Mouse (Mus musculus): ENCODE data around the gene Kif2a. TPM values are rescaled to one million over a fixed set of nuclear protein-coding genes. Genes with fewer than 3 reads are reported as not detected.

Kif2a gene
- total and polyA plus RNA-seq, 3 experiments = 16.3 to 85.5 (median 21.1) TPM

DNA sequence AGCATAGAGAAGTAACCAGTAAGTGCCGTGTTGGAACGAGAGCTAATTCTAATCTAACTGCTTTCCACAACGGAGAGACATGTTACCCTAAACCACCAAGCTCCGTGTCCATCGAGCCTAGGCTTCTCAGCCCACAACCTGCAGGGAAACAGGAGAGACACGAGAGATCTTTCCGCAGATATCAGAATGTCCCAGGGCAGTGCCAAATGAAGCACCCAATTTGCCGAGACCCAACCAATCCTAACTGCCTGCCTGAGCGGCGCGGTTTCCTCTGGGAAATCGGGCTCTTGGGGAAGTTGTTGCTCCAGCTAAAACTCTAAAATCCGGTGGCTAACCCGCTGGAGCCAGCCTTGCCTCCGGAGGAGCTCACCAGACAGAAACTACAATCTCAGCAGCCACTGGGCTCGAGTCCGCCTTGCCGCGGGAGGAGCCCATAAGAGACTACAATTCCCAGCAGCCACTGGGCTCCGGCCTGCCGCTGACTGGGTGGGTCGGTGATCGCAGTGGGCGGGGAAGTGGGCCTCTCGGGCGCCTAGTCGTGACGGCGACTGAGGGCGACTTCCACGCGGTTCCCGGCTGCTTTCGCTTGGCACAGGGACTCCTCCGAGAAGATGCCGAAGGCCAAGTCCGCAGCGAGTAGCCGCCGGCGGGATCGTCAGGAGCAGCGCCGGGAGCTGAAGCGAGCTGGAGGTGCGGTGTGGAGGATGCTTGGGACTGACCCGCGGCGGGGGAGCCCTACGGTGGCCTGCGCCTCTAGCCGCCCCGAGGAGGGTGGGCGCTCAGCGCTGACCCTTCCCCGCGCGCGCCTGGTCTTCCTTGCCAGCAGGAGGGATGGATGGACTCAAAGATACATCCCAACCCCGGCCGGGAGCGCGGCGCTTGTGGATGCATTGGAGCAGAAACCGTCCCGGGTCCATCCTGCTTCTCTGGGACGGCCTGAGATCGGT lies 75.1 kb downstream of the Kif2a start, which contains the start of gene Dimt1 (continued):
- TF ChIP-seq MAFK (IDR thresholded peaks at IDR 0.05; ENCODE audit: insufficient replicate concordance, low read length) = no peak
- no peak for TF ChIP-seq ZNF384 (IDR thresholded peaks at IDR 0.05; ENCODE audit: low read depth, low read length)
- peak; percentile 64; the same call in 1 of the 2 replicates for TF ChIP-seq POLR2AphosphoS2 (IDR thresholded peaks at IDR 0.05; ENCODE audit: low read depth, low read length)
- TF ChIP-seq SMC3 (IDR thresholded peaks at IDR 0.05; ENCODE audit: low read depth, low read length) = no peak
- TF ChIP-seq KAT2A (IDR thresholded peaks at IDR 0.05; ENCODE audit: insufficient replicate concordance, low read length) = peak; percentile 97
- peak; percentile 98 for TF ChIP-seq HCFC1 (IDR thresholded peaks at IDR 0.05; ENCODE audit: low read depth, low read length)
- TF ChIP-seq NELFE (IDR thresholded peaks at IDR 0.05; ENCODE audit: low read depth, low read length) = peak; percentile 66
- TF ChIP-seq ZMIZ1 (IDR thresholded peaks at IDR 0.05; ENCODE audit: low read depth, low read length) = peak; percentile 39; the same call in 1 of the 2 replicates

DNA sequence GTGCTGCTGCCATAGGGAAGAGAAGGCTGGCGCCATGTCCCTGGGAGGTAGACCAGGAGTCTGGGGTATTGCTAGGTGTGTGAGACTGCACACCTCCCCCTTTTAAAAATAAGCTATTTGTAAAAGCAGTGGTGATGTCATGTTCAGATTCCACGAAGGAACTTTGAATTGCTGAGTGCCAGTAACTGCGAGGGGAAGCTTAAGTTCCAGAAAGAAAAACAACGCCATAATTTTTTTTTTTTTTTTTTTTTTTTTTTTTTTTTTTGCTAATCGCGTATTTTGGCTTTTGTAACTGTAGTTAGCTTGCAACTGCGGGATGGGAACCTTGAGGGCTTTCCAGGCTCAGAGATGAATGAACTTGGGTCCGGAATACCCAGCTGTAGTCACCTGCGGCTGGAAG lies 76.4 kb downstream of the Kif2a start:
- no peak overlapping the region for H3K4me2 ChIP-seq (ENCODE audit: insufficient read depth, low read depth, poor library complexity, severe bottlenecking)
- peaks cover 3 to 18% of the 10 kb centered on the region in 2 experiments; a peak in 3 of 4 replicates for H3K4me1 ChIP-seq (ENCODE audit: control insufficient read depth in 1 of 2, insufficient read depth in 2 of 2)
- H3K79me2 ChIP-seq (replicated peaks; ENCODE audit: control insufficient read depth, extremely low read depth, insufficient read depth, poor library complexity, severe bottlenecking) = peaks cover 26% of the 10 kb centered on the region
- H3K4me3 ChIP-seq (replicated peaks in 1 of 3; ENCODE audit: low read depth in 2 of 3, low read length in 2 of 3, poor library complexity in 1 of 3) = no peak overlapping the region
- TF ChIP-seq MXI1 (IDR thresholded peaks at IDR 0.05; ENCODE audit: low read depth, low read length) = no peak
- TF ChIP-seq ZNF384 (IDR thresholded peaks at IDR 0.05; ENCODE audit: low read depth, low read length) = 0 out of 2 replicates have a peak, but pooled peaks have one; percentile 14
- in situ Hi-C loops (cut with MboI; ENCODE audit: low pct_ligation_motif_present, low pct_unique_long_range_greater_than_20kb, low sequenced_read_pairs) (loop anchor here (10.0 kb wide), 1 partner anchor 149 kb away; no protein-coding TSS in a partner anchor), dilution Hi-C loops (cut with MboI; ENCODE audit: extremely low pct_ligation_motif_present, extremely low pct_unique_long_range_greater_than_20kb, low sequenced_read_pairs) (no loop called here)
- H3K9ac ChIP-seq (ENCODE audit: insufficient read depth, low read depth) = no peak overlapping the region
- no peak overlapping the region for H3K27ac ChIP-seq (ENCODE audit: insufficient read depth, low read depth)
- H3K9me3 ChIP-seq (replicated peaks; ENCODE audit: low read length) = no peaks in the 10 kb centered on the region
- H3K36me3 ChIP-seq (replicated peaks in 1 of 2; ENCODE audit: control insufficient read depth in 1 of 2, insufficient read depth in 1 of 2, low read length in 1 of 2) = peaks cover 12 to 16% of the 10 kb centered on the region in 2 experiments
- no peaks in the 10 kb centered on the region for H3K27me3 ChIP-seq (replicated peaks)
- no peak for DNase-seq (ENCODE audit: extremely low read depth)

DNA sequence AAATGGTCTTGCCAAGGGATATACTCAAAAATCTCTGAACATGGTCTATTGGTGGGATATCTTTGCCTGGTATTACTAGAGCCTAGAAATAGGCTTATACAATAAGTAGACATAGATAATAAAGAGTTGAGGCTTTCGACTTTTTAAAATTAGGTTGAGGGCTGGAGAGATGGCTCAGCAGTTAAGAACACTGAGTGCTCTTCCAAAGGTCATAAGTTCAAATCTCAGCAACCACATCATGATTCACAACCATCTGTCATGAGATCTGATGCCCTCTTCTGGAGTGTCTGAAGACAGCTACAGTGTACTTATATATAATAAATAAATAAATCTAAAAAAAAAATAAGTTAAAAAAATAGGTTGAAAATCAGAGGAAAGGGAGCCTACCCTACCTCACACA lies 79.2 kb downstream of the Kif2a start:
- Histone ChIP-seq H3K36me3 (replicated peaks in 1 of 2; ENCODE audit: control insufficient read depth in 1 of 2, insufficient read depth in 1 of 2, low read length in 1 of 2) (no peaks in the 10 kb centered on the region), H3K79me2 (replicated peaks; ENCODE audit: control insufficient read depth, extremely low read depth, insufficient read depth, poor library complexity, severe bottlenecking) (peaks cover 7% of the 10 kb centered on the region), H3K4me3 (replicated peaks in 1 of 3; ENCODE audit: low read depth in 2 of 3, low read length in 2 of 3, poor library complexity in 1 of 3) (no peak overlapping the region), H3K4me2 (ENCODE audit: insufficient read depth, low read depth, poor library complexity, severe bottlenecking) (no peak overlapping the region), H3K9ac (ENCODE audit: insufficient read depth, low read depth) (no peak overlapping the region), H3K27me3 (replicated peaks) (no peaks in the 10 kb centered on the region), H3K4me1 (ENCODE audit: control insufficient read depth in 1 of 2, insufficient read depth in 2 of 2) (peaks cover 0 to 6% of the 10 kb centered on the region in 2 experiments; a peak in 3 of 4 replicates), H3K9me3 (replicated peaks; ENCODE audit: low read length) (no peaks in the 10 kb centered on the region), H3K27ac (ENCODE audit: insufficient read depth, low read depth) (no peak overlapping the region)
- no peak for TF ChIP-seq NELFE (IDR thresholded peaks at IDR 0.05; ENCODE audit: low read depth, low read length)
- TF ChIP-seq POLR2AphosphoS2 (IDR thresholded peaks at IDR 0.05; ENCODE audit: low read depth, low read length) = no peak
- TF ChIP-seq SMC3 (IDR thresholded peaks at IDR 0.05; ENCODE audit: low read depth, low read length) = no peak
- DNase-seq (ENCODE audit: extremely low read depth) = no peak
- in situ Hi-C loops (cut with MboI; ENCODE audit: low pct_ligation_motif_present, low pct_unique_long_range_greater_than_20kb, low sequenced_read_pairs) = loop anchor here (10.0 kb wide), 1 partner anchor 152 kb away; no protein-coding TSS in a partner anchor
- dilution Hi-C loops (cut with MboI; ENCODE audit: extremely low pct_ligation_motif_present, extremely low pct_unique_long_range_greater_than_20kb, low sequenced_read_pairs) = no loop called here

Measured in CH12.LX (cell line).